Mouse (Mus musculus): Measurements from ENCODE around the gene Duox1. TPM values are rescaled to one million over a fixed set of nuclear protein-coding genes. Genes with fewer than 3 reads are reported as not detected.
"Not testable (repeated sequence)": the region's sequence is repeated elsewhere in the genome, so short reads cannot be mapped to it uniquely, and the experiment has no call there.

Duox1 gene
- total RNA-seq, 4 experiments from 2014 or later, result 0.19 to 0.38 (median 0.29) TPM

DNA sequence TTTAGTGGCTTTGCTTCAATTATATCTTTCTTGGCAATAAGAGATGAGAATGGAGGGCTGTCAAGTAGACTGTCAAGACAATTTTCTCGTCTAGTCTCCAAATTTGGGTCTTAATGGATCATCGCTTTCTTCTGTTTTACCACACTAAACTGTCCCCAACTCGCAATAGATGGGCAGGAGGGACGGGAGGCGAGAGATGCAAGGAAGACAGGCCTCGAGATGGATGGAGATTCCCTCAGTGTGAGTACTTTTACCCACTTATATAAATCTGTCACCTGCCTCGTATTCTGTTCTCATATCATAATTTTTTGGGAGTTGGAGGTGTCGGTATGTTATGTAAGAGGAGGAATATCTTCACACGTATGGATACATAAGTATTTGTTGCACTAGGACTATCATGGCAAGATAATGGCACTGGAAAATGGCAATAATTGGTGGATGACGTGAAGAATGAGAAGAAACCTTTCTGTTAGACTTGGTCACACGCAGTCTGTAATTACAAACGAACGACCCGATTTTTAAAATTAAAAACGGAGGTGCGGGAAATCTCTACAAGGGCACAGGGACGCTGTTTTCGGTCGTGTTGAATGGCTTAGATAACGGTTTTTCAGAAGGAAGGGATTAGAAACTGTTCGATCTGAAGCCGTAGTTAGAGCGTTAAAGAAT, 59.3 kb downstream of the Duox1 start:
- no peak for DNase-seq (ENCODE audit: low spot score in 2 of 2)

DNA sequence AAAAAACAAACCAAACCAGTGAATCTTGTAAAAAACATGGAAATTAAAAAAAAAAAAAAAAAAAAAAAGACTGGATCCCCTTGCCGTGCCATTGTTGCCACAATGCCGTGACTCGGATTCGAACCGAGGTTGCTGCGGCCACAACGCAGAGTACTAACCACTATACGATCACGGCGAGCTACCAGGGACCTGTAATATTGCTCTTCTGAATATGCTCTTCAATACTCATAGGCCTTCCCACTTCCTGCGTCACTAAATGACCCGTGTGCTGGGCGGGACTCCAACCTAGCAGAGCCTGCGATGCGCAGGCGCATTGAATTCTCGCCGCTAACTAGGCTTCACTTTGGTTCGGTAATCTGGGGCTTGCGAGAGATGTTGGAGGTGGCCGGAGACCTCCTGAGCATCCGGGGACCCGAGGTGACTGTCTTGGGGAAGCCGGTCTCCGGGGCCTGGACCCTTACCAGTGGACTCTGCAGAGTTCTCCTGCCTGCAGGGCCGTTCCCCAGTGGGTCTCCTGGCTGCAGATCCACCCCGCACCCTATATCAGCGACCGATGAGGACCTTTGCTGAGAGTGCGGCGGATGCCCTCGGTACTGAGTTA, 60.0 kb downstream of the Duox1 start:
- peak; percentile 92 for DNase-seq (ENCODE audit: low spot score in 2 of 2)

DNA sequence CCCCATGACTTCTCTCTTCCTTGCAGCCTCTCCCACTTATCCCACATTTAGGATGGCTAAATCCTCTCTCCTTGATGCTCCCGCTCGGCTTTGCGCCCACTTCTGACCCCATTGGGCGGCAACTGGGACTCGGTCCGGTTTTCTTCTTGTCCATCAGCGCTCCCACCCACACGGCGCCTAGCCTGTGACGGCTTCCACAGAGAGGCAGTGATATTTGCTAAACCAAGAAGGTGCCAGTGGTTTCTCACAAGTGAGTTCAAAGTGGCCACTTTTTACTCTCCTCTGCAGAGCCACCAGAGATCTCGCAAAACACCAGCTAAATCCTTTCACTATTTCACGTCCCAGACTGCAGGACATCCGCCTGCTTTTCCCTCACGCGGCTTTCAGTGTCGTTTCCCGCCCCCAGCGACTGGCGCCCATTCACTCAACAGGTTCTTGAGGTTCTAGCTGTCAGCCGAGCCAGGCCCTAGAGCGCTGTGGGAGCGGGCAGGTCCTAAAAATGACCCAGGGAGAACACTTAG, 60.6 kb downstream of the Duox1 start:
- DNase-seq (ENCODE audit: low spot score in 2 of 2), result peak; percentile 20 to 32

DNA sequence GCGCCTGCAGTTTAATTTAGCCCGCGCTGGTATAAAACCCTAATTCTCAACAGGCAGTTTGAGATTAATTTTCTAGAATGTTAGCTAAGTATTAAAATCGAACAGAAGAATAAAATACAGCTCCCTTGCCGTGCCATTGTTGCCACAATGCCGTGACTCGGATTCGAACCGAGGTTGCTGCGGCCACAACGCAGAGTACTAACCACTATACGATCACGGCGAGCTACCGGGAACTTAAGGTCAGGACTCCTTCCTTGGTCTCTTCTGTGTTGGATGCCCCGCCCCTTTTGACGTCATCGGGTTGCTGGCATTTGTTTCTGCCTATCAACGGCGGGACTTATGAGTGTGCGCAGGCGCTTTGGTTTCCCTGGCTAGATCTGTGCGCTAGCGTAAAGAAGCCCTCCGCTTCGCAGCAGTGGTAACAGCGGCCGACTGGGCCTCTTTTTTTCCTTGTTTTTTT, 61.8 kb downstream of the Duox1 start:
- DNase-seq (ENCODE audit: low spot score in 2 of 2), result peak; percentile 95 to 96

DNA sequence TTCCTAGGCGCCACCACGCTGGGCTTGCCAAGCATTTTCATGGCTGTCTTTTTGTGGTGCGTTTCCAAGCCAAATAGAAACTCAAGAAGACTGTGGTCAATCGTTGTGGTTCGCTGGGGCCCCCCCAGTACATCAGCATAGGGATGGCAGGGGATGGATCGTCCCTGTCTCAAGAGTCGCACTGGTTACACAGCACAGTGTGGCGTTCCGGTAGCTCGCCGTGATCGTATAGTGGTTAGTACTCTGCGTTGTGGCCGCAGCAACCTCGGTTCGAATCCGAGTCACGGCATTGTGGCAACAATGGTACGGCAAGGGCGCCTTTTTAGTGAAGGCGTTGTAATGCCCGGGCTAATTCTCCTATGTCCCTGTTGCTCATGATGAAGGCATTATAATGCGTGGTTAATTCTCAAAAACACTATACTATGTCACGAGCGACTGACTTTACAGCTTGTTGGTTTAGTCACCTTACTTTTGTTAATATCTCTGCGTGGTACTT, 62.3 kb downstream of the Duox1 start:
- peak; percentile 58 to 61 for DNase-seq (ENCODE audit: low spot score in 2 of 2)

DNA sequence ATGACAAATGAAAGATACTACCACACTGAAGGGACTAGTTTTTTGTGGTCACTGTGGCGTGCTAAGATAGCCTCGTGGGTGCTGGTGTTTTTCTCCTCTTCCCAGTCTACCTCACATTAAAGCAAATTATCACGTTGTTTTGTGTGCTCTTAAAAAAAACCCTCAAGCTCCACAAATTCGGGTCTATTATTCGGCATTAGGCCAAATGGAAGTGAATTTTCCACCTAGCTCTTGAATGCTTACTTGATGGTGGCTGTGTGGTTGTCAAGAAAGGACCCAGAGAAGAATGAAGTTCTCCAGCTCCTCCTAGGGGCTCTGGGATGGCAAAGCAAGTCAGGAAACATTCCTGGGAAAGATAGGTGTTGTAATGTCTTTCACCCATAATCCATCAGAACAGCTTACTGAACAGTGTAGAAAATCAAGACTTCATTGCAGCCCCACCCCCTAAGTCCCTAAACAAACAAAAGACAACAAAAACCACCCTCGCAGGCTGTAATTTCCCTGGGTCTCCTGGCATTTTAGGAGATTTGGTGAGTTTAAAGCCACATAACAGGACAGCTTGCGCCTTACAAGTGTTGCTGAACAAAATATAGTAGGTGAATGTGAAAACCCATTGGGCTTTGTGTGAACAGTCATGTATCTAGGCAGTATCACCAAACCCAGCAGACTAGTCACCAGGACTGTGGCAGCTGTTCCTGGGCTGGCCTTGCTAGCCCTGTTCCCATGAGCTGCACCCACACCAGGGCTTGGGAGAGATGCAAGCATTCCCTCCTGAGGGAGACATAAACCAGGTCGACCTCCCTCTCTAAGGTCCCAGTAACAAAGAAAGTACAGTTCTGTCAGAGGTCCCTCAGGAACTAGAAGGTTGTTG, 63.2 kb downstream of the Duox1 start:
- DNase-seq (ENCODE audit: low spot score in 2 of 2), result no peak

DNA sequence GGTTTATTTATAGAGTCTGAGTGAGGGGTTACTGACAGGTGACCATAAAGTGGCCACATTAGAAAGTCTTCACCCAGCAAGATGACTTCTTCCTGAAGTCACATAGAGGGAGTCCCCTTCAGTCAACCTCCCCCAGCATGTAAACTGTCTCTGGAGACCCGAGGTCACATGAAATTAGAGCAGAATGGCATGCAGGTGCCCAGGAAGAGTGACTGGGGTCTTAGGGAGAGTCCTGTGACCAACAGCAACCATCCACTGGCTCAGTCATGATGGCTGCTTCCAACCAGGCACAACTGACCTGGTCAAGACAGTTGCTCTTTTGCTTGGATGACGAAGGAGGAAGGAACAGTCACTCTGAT, 63.8 kb downstream of the Duox1 start:
- no peak for DNase-seq (ENCODE audit: low spot score in 2 of 2)

DNA sequence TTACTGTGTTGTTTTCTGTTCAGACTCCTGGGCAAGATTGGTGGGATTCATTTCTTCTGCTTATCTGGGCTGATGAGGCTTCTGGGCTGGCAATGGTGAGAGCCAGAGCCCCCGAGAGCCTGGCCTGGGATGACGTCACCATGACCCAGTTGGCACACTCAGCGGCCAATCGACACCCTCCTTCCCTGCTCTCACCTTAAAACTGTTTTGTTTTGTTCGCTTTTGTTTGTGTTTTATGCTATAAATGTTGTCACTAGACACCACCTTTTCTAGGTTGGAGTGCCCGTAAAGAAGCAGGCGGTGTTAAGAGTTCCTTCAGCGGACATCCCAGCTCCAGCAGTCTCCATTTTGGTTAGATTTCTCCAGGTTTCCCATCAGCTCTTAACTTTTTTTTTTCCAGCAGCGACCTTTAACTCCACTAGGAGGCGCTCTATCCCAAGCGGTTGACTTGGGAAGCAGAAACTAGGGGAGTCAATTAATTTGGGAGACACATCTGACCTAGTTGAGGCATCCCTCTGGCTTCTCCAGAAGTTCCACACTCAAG, 65.4 kb downstream of the Duox1 start:
- DNase-seq (ENCODE audit: low spot score in 2 of 2), result peak in 1 of 2 experiments; percentile 17

DNA sequence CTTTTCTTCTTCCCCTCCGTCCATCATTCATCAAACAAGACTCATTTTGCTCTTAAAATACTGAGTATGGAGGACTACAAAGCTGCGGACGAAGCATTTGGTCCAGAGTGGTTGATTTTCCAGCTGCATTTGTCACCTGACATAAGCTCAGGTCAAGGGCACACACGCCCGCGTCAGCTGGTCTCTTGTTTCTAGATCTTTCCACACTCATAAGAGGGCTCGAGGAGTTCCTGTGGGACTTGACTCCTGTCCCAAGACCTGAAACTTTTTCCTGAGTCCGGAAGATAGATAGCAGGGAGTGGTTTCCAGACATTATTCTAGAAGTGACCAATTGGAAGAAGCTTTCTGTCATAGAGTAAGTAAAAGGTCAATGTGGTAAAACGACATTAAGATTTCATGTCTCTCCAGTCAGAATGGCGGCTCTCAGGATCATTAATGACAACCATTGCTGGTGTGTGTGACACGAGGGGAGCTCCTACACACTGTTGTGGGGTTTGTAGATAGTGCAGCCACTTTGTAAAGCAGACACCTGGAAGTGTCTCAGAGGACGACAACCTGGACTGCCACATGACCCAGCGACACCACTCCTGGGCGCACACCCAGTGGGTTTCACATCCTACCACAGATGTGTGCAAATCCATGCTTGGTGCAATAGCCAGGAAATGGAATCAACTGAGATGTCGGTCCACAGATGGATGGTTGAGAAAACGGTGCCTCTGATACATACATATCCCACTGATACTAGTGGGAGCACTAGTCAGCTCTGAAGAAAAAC, 66.0 kb downstream of the Duox1 start:
- DNase-seq (ENCODE audit: low spot score in 2 of 2), result no peak

DNA sequence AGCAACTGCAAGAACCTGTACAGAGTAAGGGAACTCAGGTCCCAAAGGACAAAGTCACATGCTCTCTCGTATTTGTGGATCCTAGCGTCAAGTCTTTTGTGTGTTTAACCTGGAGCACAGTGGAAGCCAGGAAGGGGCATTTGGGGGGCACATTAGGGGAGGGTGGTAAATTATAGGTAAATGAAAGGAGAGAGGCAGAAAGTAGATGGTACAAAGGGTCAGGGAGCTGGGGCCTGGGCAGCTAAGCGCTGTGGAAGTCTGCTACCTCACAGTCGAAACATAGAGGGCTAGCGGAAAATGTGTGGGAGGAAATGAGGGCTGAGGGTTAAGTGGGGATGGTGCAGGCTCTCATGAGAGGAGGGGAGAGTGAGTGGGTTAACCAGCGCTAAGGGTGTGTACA, 66.6 kb downstream of the Duox1 start:
- DNase-seq (ENCODE audit: low spot score in 2 of 2), result no peak

DNA sequence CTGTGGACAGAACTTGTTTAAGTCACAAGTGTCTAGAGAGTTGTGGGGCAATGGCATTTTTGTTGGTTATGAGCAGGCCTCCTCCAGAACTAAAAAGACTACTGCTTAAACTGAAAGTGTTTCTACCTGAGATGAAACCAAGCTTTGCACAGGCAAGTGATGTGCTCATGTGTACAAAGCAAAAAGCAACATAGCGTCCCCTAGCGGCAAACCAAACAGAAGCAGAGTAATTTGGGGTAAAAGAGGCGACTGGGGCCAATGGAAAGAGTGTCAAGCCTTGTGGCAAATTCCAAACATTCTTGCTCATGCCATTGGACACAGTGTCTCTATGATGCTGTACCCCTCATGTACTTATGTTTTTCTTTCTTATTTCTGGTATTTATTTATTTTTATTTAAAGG, 69.6 kb downstream of the Duox1 start:
- DNase-seq (ENCODE audit: low spot score in 2 of 2), result no peak

DNA sequence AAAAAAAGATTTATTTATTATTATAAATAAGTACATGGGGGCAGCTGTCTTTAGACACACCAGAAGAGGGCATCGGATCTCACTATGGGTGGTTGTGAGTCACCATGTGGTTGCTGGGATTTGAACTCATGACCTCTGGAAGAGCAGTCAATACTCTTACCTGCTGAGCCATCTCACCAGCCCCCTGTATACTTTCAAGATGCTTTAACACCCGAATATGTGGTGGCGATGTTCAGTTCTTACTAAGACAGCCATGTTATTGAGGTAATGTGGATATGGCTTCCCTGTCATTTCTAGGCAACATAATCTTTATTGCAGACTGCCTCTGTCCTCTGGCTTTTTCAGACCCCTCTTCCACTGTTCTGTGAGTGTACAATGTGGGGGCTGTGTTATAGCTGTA, 71.7 kb downstream of the Duox1 start:
- not testable (repeated sequence) for DNase-seq (ENCODE audit: low spot score in 2 of 2)

DNA sequence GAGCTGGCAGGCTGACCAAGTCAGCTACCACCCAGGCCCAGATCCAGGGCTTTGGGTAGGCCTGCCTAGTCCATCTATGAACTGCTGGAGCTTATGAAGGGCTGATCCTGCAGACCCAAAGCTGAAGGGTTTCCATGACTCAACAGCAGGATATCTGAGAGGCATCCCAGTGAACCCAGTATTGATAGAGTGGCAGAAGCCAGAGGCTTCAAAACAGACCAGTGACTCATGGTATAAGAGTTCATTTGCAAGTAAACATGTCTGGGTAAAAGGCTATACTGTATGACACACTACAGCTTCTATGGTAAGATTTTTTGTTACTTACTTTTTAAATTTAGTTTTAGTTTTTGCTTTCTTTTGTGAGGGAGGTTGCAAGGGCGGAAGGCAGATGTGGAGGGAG, 80.7 kb downstream of the Duox1 start:
- DNase-seq (ENCODE audit: low spot score in 2 of 2), result no peak

Other genes with a start within 250 kb of the Duox1 start
- 1 to 10 TPM; 5.4 to 6.4 (median 6.1) TPM for gene Spg11, start 197.3 kb upstream of the Duox1 start, total RNA-seq (2022)
- 100 to 1,000 TPM in 1 of 4 experiments, 10 to 100 TPM in 3; 54.2 to 107 (median 77.1) TPM for gene B2m, start 168.0 kb upstream of the Duox1 start, total RNA-seq (2022)
- gene Trim69, start 155.0 kb upstream of the Duox1 start, total RNA-seq (2022), result not detected
- not detected for gene Patl2, start 129.5 kb upstream of the Duox1 start, total RNA-seq (2022)
- not detected for gene Terb2, start 129.4 kb upstream of the Duox1 start, total RNA-seq (2022)
- gene Sord, start 80.9 kb upstream of the Duox1 start, total RNA-seq (2022), result 10 to 100 TPM; 63.0 to 69.8 (median 66.5) TPM
- under 1 TPM in 3 of 4 experiments, not detected in 1; 0.07 to 0.24 (median 0.18) TPM for gene Duox2, start 17.2 kb upstream of the Duox1 start, total RNA-seq (2022)
- gene Duoxa2, start 16.8 kb upstream of the Duox1 start, total RNA-seq (2022), result not detected
- gene Duoxa1, start 1.9 kb upstream of the Duox1 start, total RNA-seq (2022), result under 1 TPM in 3 of 4 experiments, not detected in 1; 0.48 to 0.63 (median 0.62) TPM
- 1 to 10 TPM; 1.3 to 1.9 (median 1.4) TPM for gene Shf, start 53.5 kb downstream of the Duox1 start, total RNA-seq (2022)
- 1 to 10 TPM; 4.6 to 5.7 (median 5.2) TPM for gene Slc28a2, start 110.8 kb downstream of the Duox1 start, total RNA-seq (2022)
- under 1 TPM in 2 of 4 experiments, not detected in 2; 0.10 to 0.13 TPM for gene Gm14085, start 169.3 kb downstream of the Duox1 start, total RNA-seq (2022)